Comparison of ENCODE assay signal across 7 mouse cellular contexts in genomic region chr5:123317992-123318391, GRCm38 (mm10). TPM values are rescaled to one million over a fixed set of nuclear protein-coding genes. Genes with fewer than 3 reads are reported as not detected.
DNase-seq lines count a peak whose midpoint lies in the region; ATAC-seq and TF ChIP-seq lines count a peak whose summit lies in the region.

No protein-coding gene starts in this region.

- H3K27ac ChIP-seq in embryonic fibroblast, embryonic 13.5 days (ENCODE audit: insufficient read depth, low read length): no peak overlapping the region
- peak overlapping the region; percentile 38; the same call in 1 of the 2 replicates for H3K27ac ChIP-seq in kidney, embryonic 14.5 days (ENCODE audit: low read depth, low read length)

- no peaks in the 10 kb centered on the region for H3K9me3 ChIP-seq in kidney, embryonic 14.5 days (ENCODE audit: control insufficient read depth, low read length)

- no peak for TF ChIP-seq CTCF in embryonic fibroblast, embryonic 13.5 days (IDR thresholded peaks at IDR 0.05; ENCODE audit: borderline replicate concordance, insufficient read depth, low read length)

- WGBS in kidney, embryonic 14.5 days: 7% methylated on average over 6 of the region's 6 CpGs

- no peaks in the 10 kb centered on the region for H3K27me3 ChIP-seq in kidney, embryonic 14.5 days (ENCODE audit: control insufficient read depth, insufficient read depth, low read length)

- peak overlapping the region; percentile 42 for H3K4me2 ChIP-seq in kidney, embryonic 14.5 days (replicated peaks; ENCODE audit: low read depth, low read length)

- H3K4me3 ChIP-seq in embryonic fibroblast, embryonic 13.5 days (ENCODE audit: insufficient read depth, low read length): peak overlapping the region; percentile 34
- H3K4me3 ChIP-seq in kidney, embryonic 14.5 days (ENCODE audit: low read length): peak overlapping the region; percentile 33

- H3K9ac ChIP-seq in kidney, embryonic 14.5 days (ENCODE audit: low read depth, low read length): 0 out of 2 replicates have a peak overlapping the region, but pooled peaks have one; percentile 31

- H3K4me1 ChIP-seq in embryonic fibroblast, embryonic 13.5 days (ENCODE audit: control insufficient read depth, insufficient read depth, low read length): 0 out of 2 replicates have a peak, but pooled peaks cover 1% of the 10 kb centered on the region
- peaks cover 6% of the 10 kb centered on the region for H3K4me1 ChIP-seq in kidney, embryonic 14.5 days (ENCODE audit: control insufficient read depth, insufficient read depth, low read length)

- no peaks in the 10 kb centered on the region for H3K36me3 ChIP-seq in kidney, embryonic 14.5 days (ENCODE audit: control insufficient read depth, insufficient read depth, low read length)

- DNase-seq in urinary bladder, postnatal 14 days (ENCODE audit: low spot score): peak; percentile 4
- no peak for DNase-seq in urinary bladder, postnatal 10 days (ENCODE audit: low spot score)
- no peak for DNase-seq in ovary, adult 18-20 months (ENCODE audit: low spot score)
- DNase-seq in right cerebral cortex, postnatal 10 days (ENCODE audit: low spot score in 2 of 2): no peak

- no peak for TF ChIP-seq POLR2A in embryonic fibroblast, embryonic 13.5 days (IDR thresholded peaks at IDR 0.05; ENCODE audit: low read depth, low read length)

- ATAC-seq in kidney, embryonic 14.5 days (ENCODE audit: low FRiP score, low TSS enrichment): 0 out of 2 replicates have a peak, but pooled peaks have one; percentile 36
- ATAC-seq in megakaryocyte, adult 5-6 weeks (ENCODE audit: poor library complexity, severe bottlenecking): 0 out of 2 replicates have a peak, but pooled peaks have one; percentile 27

RNA-seq across cellular contexts. Expression of gene Bcl7a, which starts 25.6 kb away (rescaled TPM):
- polyA plus RNA-seq in embryonic fibroblast, embryonic 13.5 days (2011; ENCODE audit: insufficient read length, low read depth, missing spikeins): 9.9 and 11.2 TPM in 2 replicates
- polyA plus RNA-seq in kidney, embryonic 14.5 days (2014; fragmentation: Nextera tagmentation; extraction: Ambion mirVana): 39.4 and 43.2 TPM in 2 replicates
- total RNA-seq in megakaryocyte, adult 5-6 weeks (2015): 3.8 and 4.0 TPM in 2 replicates
- 3.8 and 4.7 TPM in 2 replicates for total RNA-seq in megakaryocyte, adult 5-6 weeks (2017)
